Mouse (Mus musculus): ENCODE measurements at regions not wholly inside any gene's neighbourhood (a gene's known extent, or its start where the extent isn't known, plus 50 kb on each side); places are given as distances from the start of the nearest gene placed in this dataset.

- DNase-seq (ENCODE audit: extremely low spot score in 1 of 2, low spot score in 1 of 2), result no peak
These were observed 71.5 kb upstream of the Rpl39l start for GRCm38 (mm10) chr16:10098511-10098910.

GRCm38 (mm10) chr16:10088461-10089353, 81.3 kb upstream of the Rpl39l start:
- peak in 1 of 2 experiments; percentile 73 for DNase-seq (ENCODE audit: extremely low spot score in 1 of 2, low spot score in 1 of 2)

GRCm38 (mm10) chr16:10086341-10086740, 83.7 kb upstream of the Rpl39l start:
- DNase-seq (ENCODE audit: extremely low spot score in 1 of 2, low spot score in 1 of 2), result no peak

- DNase-seq (ENCODE audit: extremely low spot score in 1 of 2, low spot score in 1 of 2), result no peak
These were observed 84.6 kb upstream of the Rpl39l start for GRCm38 (mm10) chr16:10085429-10085828.

- no peak for DNase-seq (ENCODE audit: extremely low spot score in 1 of 2, low spot score in 1 of 2)
These were observed 86.4 kb upstream of the Grin2a start for GRCm38 (mm10) chr16:10081751-10082150.

GRCm38 (mm10) chr16:10080121-10080679, 84.8 kb upstream of the Grin2a start:
- DNase-seq (ENCODE audit: extremely low spot score in 1 of 2, low spot score in 1 of 2), result no peak

GRCm38 (mm10) chr16:10073158-10073557, 77.8 kb upstream of the Grin2a start:
- DNase-seq (ENCODE audit: extremely low spot score in 1 of 2, low spot score in 1 of 2), result peak; percentile 36 to 86

- DNase-seq (ENCODE audit: extremely low spot score in 1 of 2, low spot score in 1 of 2), result peak; percentile 86 to 88
These were observed 68.1 kb upstream of the Grin2a start for GRCm38 (mm10) chr16:10063491-10063890.

GRCm38 (mm10) chr16:10058094-10058493, 62.7 kb upstream of the Grin2a start:
- DNase-seq (ENCODE audit: extremely low spot score in 1 of 2, low spot score in 1 of 2), result no peak

Measured in frontal cortex, adult 2 months (tissue).